Mouse (Mus musculus) left cerebral cortex, adult 11 months (tissue): ENCODE data around the gene Pcbp2.

Source experiments
- DNase-seq: peaks from one replicate; pipeline ENCODE4 v3.0.0; 2022; ENCODE audit warnings: low spot score

Pcbp2 gene

GRCm38 (mm10) chr15:102526111-102527002 is 56.0 kb downstream of the Pcbp2 start:
- DNase-seq = no peak

GRCm38 (mm10) chr15:102527936-102528335 is 57.6 kb downstream of the Pcbp2 start:
- DNase-seq = no peak

- no peak for DNase-seq
Measured at GRCm38 (mm10) chr15:102528396-102528795, 58.1 kb downstream of the Pcbp2 start.

GRCm38 (mm10) chr15:102530566-102530965 is 60.2 kb downstream of the Pcbp2 start:
- no peak for DNase-seq

- no peak for DNase-seq
Measured at GRCm38 (mm10) chr15:102531586-102531985, 61.2 kb downstream of the Pcbp2 start.

GRCm38 (mm10) chr15:102532106-102532900 is 62.0 kb downstream of the Pcbp2 start:
- no peak for DNase-seq

- DNase-seq = no peak
Measured at GRCm38 (mm10) chr15:102533926-102534325, 63.6 kb downstream of the Pcbp2 start.

- DNase-seq = no peak
Measured at GRCm38 (mm10) chr15:102544801-102545200, 74.5 kb downstream of the Pcbp2 start.

GRCm38 (mm10) chr15:102546246-102546645 is 75.9 kb downstream of the Pcbp2 start:
- DNase-seq = no peak

- DNase-seq = peak; percentile 77
Measured at GRCm38 (mm10) chr15:102546677-102547427, 76.5 kb downstream of the Pcbp2 start.

GRCm38 (mm10) chr15:102547478-102547877 is 77.1 kb downstream of the Pcbp2 start:
- no peak for DNase-seq
